Mouse (Mus musculus): Measurements from ENCODE around the gene Rnase4. TPM values are rescaled to one million over a fixed set of nuclear protein-coding genes. Genes with fewer than 3 reads are reported as not detected.

Gene Rnase4
- polyA plus RNA-seq, 1 experiment from 2014 or later = 11.5 TPM

DNA sequence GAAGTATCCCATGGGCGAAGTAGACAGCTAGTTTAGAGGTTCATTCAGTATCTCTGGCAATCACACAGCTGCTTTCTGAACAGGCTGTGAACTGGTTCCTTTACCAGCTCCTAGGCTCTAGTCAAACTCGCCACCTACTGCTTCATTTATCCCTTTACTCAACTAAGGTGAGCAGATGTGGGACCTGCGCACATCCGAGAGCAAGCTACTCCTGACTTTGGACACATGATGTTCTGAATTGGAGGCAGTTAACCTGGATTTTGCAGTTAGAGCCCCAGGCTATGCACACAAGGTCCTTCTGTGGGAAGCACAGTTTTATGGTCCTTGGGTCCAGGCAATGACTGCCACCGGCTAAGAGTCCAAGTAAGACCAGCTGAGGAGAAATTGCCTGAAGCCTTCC, 30.1 kb upstream of the Rnase4 start:
- Histone ChIP-seq H3K9me3 (replicated peaks; ENCODE audit: control insufficient read depth, low read length) (no peaks in the 10 kb centered on the region), H3K4me3 (ENCODE audit: low read depth, low read length) (no peak overlapping the region), H3K36me3 (ENCODE audit: control insufficient read depth, insufficient read depth, low read length) (no peaks in the 10 kb centered on the region), H3K4me2 (ENCODE audit: low read length) (no peak overlapping the region), H3K9ac (ENCODE audit: low read length) (no peak overlapping the region), H3K4me1 (ENCODE audit: control insufficient read depth, insufficient read depth, low read length) (no peaks in the 10 kb centered on the region), H3K27ac (ENCODE audit: low read depth, low read length) (no peak overlapping the region), H3K27me3 (replicated peaks; ENCODE audit: control insufficient read depth, insufficient read depth, low read length) (no peaks in the 10 kb centered on the region)
- 87% methylated on average over 5 of the region's 5 CpGs for WGBS
- no peak for DNase-seq (ENCODE audit: low spot score)
- ATAC-seq = no peak

- H3K9me3 ChIP-seq (replicated peaks; ENCODE audit: control insufficient read depth, low read length) = no peaks in the 10 kb centered on the region
- 96% methylated on average over 5 of the region's 5 CpGs for WGBS
- no peak overlapping the region for H3K4me3 ChIP-seq (ENCODE audit: low read depth, low read length)
- H3K4me2 ChIP-seq (ENCODE audit: low read length) = no peak overlapping the region
- no peak overlapping the region for H3K9ac ChIP-seq (ENCODE audit: low read length)
- no peaks in the 10 kb centered on the region for H3K36me3 ChIP-seq (ENCODE audit: control insufficient read depth, insufficient read depth, low read length)
- H3K27me3 ChIP-seq (replicated peaks; ENCODE audit: control insufficient read depth, insufficient read depth, low read length) = no peaks in the 10 kb centered on the region
- H3K27ac ChIP-seq (ENCODE audit: low read depth, low read length) = no peak overlapping the region
- H3K4me1 ChIP-seq (ENCODE audit: control insufficient read depth, insufficient read depth, low read length) = no peaks in the 10 kb centered on the region; the same call in none of the 2 replicates
- DNase-seq (ENCODE audit: low spot score) (no peak), ATAC-seq (no peak)
Measured at GRCm38 (mm10) chr14:51068956-51069355, 21.9 kb upstream of the Rnase4 start.

GRCm38 (mm10) chr14:51069617-51070016, 21.3 kb upstream of the Rnase4 start:
- Histone ChIP-seq H3K4me2 (ENCODE audit: low read length) (no peak overlapping the region), H3K36me3 (ENCODE audit: control insufficient read depth, insufficient read depth, low read length) (no peaks in the 10 kb centered on the region), H3K27ac (ENCODE audit: low read depth, low read length) (no peak overlapping the region), H3K4me3 (ENCODE audit: low read depth, low read length) (no peak overlapping the region), H3K4me1 (ENCODE audit: control insufficient read depth, insufficient read depth, low read length) (no peaks in the 10 kb centered on the region; the same call in none of the 2 replicates), H3K27me3 (replicated peaks; ENCODE audit: control insufficient read depth, insufficient read depth, low read length) (no peaks in the 10 kb centered on the region), H3K9ac (ENCODE audit: low read length) (no peak overlapping the region), H3K9me3 (replicated peaks; ENCODE audit: control insufficient read depth, low read length) (no peaks in the 10 kb centered on the region)
- ATAC-seq = no peak
- WGBS = 83% methylated on average over 2 of the region's 2 CpGs
- DNase-seq (ENCODE audit: low spot score) = no peak

DNA sequence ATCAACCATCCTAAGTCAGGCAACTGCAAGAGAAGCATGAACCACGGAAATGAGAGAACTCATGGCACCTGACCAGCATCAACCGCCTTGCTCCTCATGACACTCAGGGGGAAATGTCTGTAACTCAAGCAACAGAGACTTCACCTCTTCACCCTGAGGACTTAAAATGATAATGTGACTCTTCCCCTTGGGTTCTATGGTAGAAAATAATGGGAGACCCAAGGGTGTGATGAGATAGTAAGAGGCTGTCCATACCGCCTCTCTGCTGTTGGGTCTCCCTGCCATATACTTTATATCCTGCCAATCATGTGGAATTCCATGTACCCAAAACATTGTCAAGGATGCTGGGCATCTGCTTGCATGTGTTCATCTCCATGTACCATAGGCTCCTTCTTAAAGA, 16.5 kb upstream of the Rnase4 start, which contains the start of gene Olfr750:
TSS of gene Olfr750 (minus strand) at position 101 of the 400 bp plus-strand sequence.
- Histone ChIP-seq H3K4me2 (ENCODE audit: low read length) (no peak within 1 kb of the TSS), H3K36me3 (ENCODE audit: control insufficient read depth, insufficient read depth, low read length) (no peaks in the 10 kb centered on the region), H3K9ac (ENCODE audit: low read length) (no peak within 1 kb of the TSS), H3K27me3 (replicated peaks; ENCODE audit: control insufficient read depth, insufficient read depth, low read length) (no peaks in the 10 kb centered on the region), H3K9me3 (replicated peaks; ENCODE audit: control insufficient read depth, low read length) (no peaks in the 10 kb centered on the region), H3K27ac (ENCODE audit: low read depth, low read length) (no peak within 1 kb of the TSS), H3K4me3 (ENCODE audit: low read depth, low read length) (no peak within 1 kb of the TSS), H3K4me1 (ENCODE audit: control insufficient read depth, insufficient read depth, low read length) (no peaks in the 10 kb centered on the region)
- ATAC-seq (no peak), DNase-seq (ENCODE audit: low spot score) (no peak)
- 85% methylated on average over 3 of the region's 3 CpGs for WGBS

DNA sequence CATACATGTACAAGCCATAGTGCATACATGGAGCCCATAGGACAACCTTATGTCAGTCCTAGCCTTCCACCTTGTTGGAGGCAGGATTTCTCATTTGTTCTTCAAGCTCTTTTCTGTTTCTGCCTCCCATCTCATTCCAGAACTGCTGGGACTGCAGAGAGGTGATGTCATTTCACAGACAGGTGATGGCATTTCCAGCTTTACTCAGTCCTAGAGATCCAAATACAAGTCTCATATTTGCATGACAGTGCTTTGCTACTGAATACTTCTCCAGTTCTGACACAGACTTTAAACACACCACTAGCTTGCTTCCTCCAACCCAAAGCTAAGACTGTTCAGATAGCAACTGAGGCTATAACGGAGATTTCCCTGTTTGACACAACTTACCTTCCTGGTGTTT, 11.7 kb upstream of the Rnase4 start:
- no peaks in the 10 kb centered on the region for H3K36me3 ChIP-seq (ENCODE audit: control insufficient read depth, insufficient read depth, low read length)
- no peak for ATAC-seq
- 85% methylated on average over 1 of the region's 1 CpGs for WGBS
- H3K27ac ChIP-seq (ENCODE audit: low read depth, low read length) = no peak overlapping the region
- no peak overlapping the region for H3K4me2 ChIP-seq (ENCODE audit: low read length)
- no peaks in the 10 kb centered on the region for H3K9me3 ChIP-seq (replicated peaks; ENCODE audit: control insufficient read depth, low read length)
- H3K27me3 ChIP-seq (replicated peaks; ENCODE audit: control insufficient read depth, insufficient read depth, low read length) = 0 out of 2 replicates have a peak, but pooled peaks cover 3% of the 10 kb centered on the region
- no peak for DNase-seq (ENCODE audit: low spot score)
- no peak overlapping the region for H3K9ac ChIP-seq (ENCODE audit: low read length)
- H3K4me1 ChIP-seq (ENCODE audit: control insufficient read depth, insufficient read depth, low read length) = no peaks in the 10 kb centered on the region
- H3K4me3 ChIP-seq (ENCODE audit: low read depth, low read length) = no peak overlapping the region

GRCm38 (mm10) chr14:51081035-51081434, 9.8 kb upstream of the Rnase4 start:
- Histone ChIP-seq H3K27me3 (replicated peaks; ENCODE audit: control insufficient read depth, insufficient read depth, low read length) (peaks cover 3% of the 10 kb centered on the region; the same call in 1 of the 2 replicates), H3K4me1 (ENCODE audit: control insufficient read depth, insufficient read depth, low read length) (no peaks in the 10 kb centered on the region), H3K4me2 (ENCODE audit: low read length) (no peak overlapping the region), H3K36me3 (ENCODE audit: control insufficient read depth, insufficient read depth, low read length) (no peaks in the 10 kb centered on the region), H3K9me3 (replicated peaks; ENCODE audit: control insufficient read depth, low read length) (no peaks in the 10 kb centered on the region), H3K4me3 (ENCODE audit: low read depth, low read length) (no peak overlapping the region), H3K27ac (ENCODE audit: low read depth, low read length) (no peak overlapping the region), H3K9ac (ENCODE audit: low read length) (no peak overlapping the region)
- DNase-seq (ENCODE audit: low spot score) (no peak), ATAC-seq (no peak)
- 90% methylated on average over 2 of the region's 2 CpGs for WGBS

GRCm38 (mm10) chr14:51082599-51083581, 8.0 kb upstream of the Rnase4 start:
- H3K4me1 ChIP-seq (ENCODE audit: control insufficient read depth, insufficient read depth, low read length) = no peaks in the 10 kb centered on the region
- H3K9ac ChIP-seq (ENCODE audit: low read length) = peak overlapping the region; percentile 60
- peak overlapping the region; percentile 74 for H3K4me2 ChIP-seq (ENCODE audit: low read length)
- 2% methylated on average over 40 of the region's 40 CpGs for WGBS
- H3K4me3 ChIP-seq (ENCODE audit: low read depth, low read length) = peak overlapping the region; percentile 44
- H3K9me3 ChIP-seq (replicated peaks; ENCODE audit: control insufficient read depth, low read length) = no peaks in the 10 kb centered on the region
- no peaks in the 10 kb centered on the region for H3K36me3 ChIP-seq (ENCODE audit: control insufficient read depth, insufficient read depth, low read length)
- peak; percentile 65 for ATAC-seq
- DNase-seq (ENCODE audit: low spot score) = peak; percentile 66
- peaks cover 3% of the 10 kb centered on the region; the same call in 1 of the 2 replicates for H3K27me3 ChIP-seq (replicated peaks; ENCODE audit: control insufficient read depth, insufficient read depth, low read length)
- no peak overlapping the region for H3K27ac ChIP-seq (ENCODE audit: low read depth, low read length)

DNA sequence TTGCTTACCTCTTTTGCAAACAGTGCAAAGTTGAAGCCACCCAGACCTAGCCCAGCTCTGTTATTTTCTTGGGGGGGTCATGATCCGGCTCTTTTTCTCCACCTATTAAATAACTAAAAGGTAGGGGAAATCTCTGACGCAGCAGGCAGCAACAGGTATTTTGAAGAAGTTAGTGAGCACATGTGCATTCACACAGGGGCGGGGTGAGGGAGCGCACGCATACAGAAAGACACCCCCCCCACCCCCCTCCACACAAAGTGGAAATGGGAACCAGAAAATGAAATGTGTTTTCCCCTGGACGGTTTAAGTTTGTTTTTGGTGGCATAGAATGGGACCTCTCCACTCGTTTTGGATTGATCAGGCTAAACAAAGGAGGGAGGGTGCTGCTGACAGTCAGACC, 7.1 kb upstream of the Rnase4 start:
- H3K9ac ChIP-seq (ENCODE audit: low read length) = no peak overlapping the region; the same call in 1 of the 2 replicates
- H3K4me1 ChIP-seq (ENCODE audit: control insufficient read depth, insufficient read depth, low read length) = no peaks in the 10 kb centered on the region
- peak overlapping the region; percentile 44; the same call in 1 of the 2 replicates for H3K4me3 ChIP-seq (ENCODE audit: low read depth, low read length)
- H3K27me3 ChIP-seq (replicated peaks; ENCODE audit: control insufficient read depth, insufficient read depth, low read length) = peaks cover 3% of the 10 kb centered on the region; the same call in 1 of the 2 replicates
- H3K9me3 ChIP-seq (replicated peaks; ENCODE audit: control insufficient read depth, low read length) = no peaks in the 10 kb centered on the region
- H3K27ac ChIP-seq (ENCODE audit: low read depth, low read length) = no peak overlapping the region
- H3K36me3 ChIP-seq (ENCODE audit: control insufficient read depth, insufficient read depth, low read length) = no peaks in the 10 kb centered on the region
- no peak for ATAC-seq
- H3K4me2 ChIP-seq (ENCODE audit: low read length) = peak overlapping the region; percentile 74
- no peak for DNase-seq (ENCODE audit: low spot score)
- WGBS = 9% methylated on average over 7 of the region's 7 CpGs

DNA sequence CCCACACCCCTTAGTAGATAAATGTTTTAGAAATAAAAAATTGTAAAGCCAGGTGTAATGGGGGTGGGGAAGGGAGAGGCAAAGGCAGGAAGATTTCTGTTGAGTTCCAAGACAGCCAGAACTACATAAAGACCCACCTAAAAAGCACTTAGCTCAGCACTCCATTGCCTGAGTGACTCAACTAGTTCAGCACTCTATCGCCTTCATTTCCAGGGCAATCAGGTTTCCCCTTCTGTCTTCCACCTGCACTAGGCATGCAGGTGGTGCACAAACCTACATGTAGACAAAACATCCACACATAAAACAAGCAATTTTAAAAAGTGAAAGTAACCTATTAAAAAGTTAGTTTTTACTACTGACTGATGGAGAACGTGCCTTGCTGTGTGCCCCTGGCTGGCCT, 5.8 kb upstream of the Rnase4 start:
- Histone ChIP-seq H3K4me1 (ENCODE audit: control insufficient read depth, insufficient read depth, low read length) (no peaks in the 10 kb centered on the region), H3K27me3 (replicated peaks; ENCODE audit: control insufficient read depth, insufficient read depth, low read length) (peaks cover 3% of the 10 kb centered on the region; the same call in 1 of the 2 replicates), H3K27ac (ENCODE audit: low read depth, low read length) (no peak overlapping the region), H3K9me3 (replicated peaks; ENCODE audit: control insufficient read depth, low read length) (no peaks in the 10 kb centered on the region), H3K9ac (ENCODE audit: low read length) (no peak overlapping the region), H3K4me3 (ENCODE audit: low read depth, low read length) (no peak overlapping the region), H3K36me3 (ENCODE audit: control insufficient read depth, insufficient read depth, low read length) (no peaks in the 10 kb centered on the region), H3K4me2 (ENCODE audit: low read length) (no peak overlapping the region)
- ATAC-seq (no peak), DNase-seq (ENCODE audit: low spot score) (no peak)
- WGBS = 72% methylated on average over 2 of the region's 2 CpGs
